Mouse (Mus musculus) heart, adult 2 months (tissue): ENCODE data around the gene Sertm1. TPM values are rescaled to one million over a fixed set of nuclear protein-coding genes. Genes with fewer than 3 reads are reported as not detected.

ENCODE experiments used
- DNase-seq, 2 experiments: peaks; one replicate each; pipeline ENCODE4 v3.0.0; 2021
- H3K27ac ChIP-seq: fragments of 200-600 bp; 2 replicates; pipeline ENCODE4 v1.8.1; 2022
- H3K27me3 ChIP-seq: fragments of 200-500 bp; 2 replicates; pipeline ENCODE4 v1.6.1; 2012; ENCODE audit warnings: mild to moderate bottlenecking, low read length, inconsistent platforms, mixed read lengths; ENCODE audit not compliant: control insufficient read depth, insufficient read depth
- H3K36me3 ChIP-seq: fragments of 200-500 bp; 2 replicates; pipeline ENCODE4 v1.6.1; 2012; ENCODE audit warnings: low read length, inconsistent platforms; ENCODE audit not compliant: control insufficient read depth, insufficient read depth
- H3K4me1 ChIP-seq: fragments of 200-500 bp; 2 replicates; pipeline ENCODE4 v1.6.1; 2011; ENCODE audit warnings: low read length; ENCODE audit not compliant: control insufficient read depth, insufficient read depth
- H3K4me3 ChIP-seq: fragments of 200-600 bp; 2 replicates; pipeline ENCODE4 v1.8.1; 2022
- H3K79me2 ChIP-seq: fragments of 200-500 bp; replicated peaks from 2 replicates; pipeline ENCODE4 v1.6.1; 2012; ENCODE audit warnings: mild to moderate bottlenecking, inconsistent platforms, low read length, moderate library complexity, mixed read lengths; ENCODE audit not compliant: control insufficient read depth, insufficient read depth
- H3K9ac ChIP-seq: fragments of 200-500 bp; 2 replicates; pipeline ENCODE4 v1.6.1; 2012; ENCODE audit warnings: low read depth, mild to moderate bottlenecking, control low read depth, inconsistent platforms, low read length, mixed read lengths
- CTCF ChIP-seq: fragments of 200-600 bp; IDR thresholded peaks from 2 replicates; pipeline ENCODE4 v1.8.1; 2022; ENCODE audit warnings: antibody characterized with exemption, mild to moderate bottlenecking, moderate library complexity
- EP300 ChIP-seq: fragments of 200-500 bp; IDR thresholded peaks from 2 replicates; pipeline ENCODE4 v1.6.1; 2011; ENCODE audit warnings: low read depth, low read length, control low read depth; ENCODE audit not compliant: insufficient read depth
- POLR2A ChIP-seq: fragments of 200-500 bp; IDR thresholded peaks from 2 replicates; pipeline ENCODE4 v1.6.1; 2011; ENCODE audit warnings: mild to moderate bottlenecking, low read depth, low read length, control low read depth; ENCODE audit not compliant: insufficient read depth
- WGBS: fragments of 180-500 bp; shearing (Covaris S2); methylation state at CpG from one replicate; pipeline ENCODE4 v1.1.7; 2018; 5-methylcytosine and 5-hydroxymethylcytosine counted together
- intact Hi-C: fragments of 180-260 bp; cut with DNase I; formaldehyde crosslinking; loops from one replicate; pipeline ENCODE4 v1.15.1; 2025
- long read RNA-seq: library from polyadenylated mRNA; stranded (forward); transcript quantifications from one replicate; pipeline ENCODE4 v2.0.0, GENCODE M21; 2021
- polyA plus RNA-seq: library from polyadenylated mRNA; depleted of rRNA; stranded (reverse); fragments of >200 nt; gene quantifications from 2 replicates; pipeline ENCODE4 v1.2.3, GENCODE M21; 2012; rRNA removed
- total RNA-seq, 2 experiments: library from RNA; stranded (reverse); gene quantifications; 2 replicates each; pipeline ENCODE4 v1.2.3; 2021

Sertm1 gene
- total RNA-seq (under 1 TPM; 0.20 to 0.26 TPM), polyA plus RNA-seq (0.12 and 0.20 TPM in 2 replicates)
- long read RNA-seq = 0 reads

DNA sequence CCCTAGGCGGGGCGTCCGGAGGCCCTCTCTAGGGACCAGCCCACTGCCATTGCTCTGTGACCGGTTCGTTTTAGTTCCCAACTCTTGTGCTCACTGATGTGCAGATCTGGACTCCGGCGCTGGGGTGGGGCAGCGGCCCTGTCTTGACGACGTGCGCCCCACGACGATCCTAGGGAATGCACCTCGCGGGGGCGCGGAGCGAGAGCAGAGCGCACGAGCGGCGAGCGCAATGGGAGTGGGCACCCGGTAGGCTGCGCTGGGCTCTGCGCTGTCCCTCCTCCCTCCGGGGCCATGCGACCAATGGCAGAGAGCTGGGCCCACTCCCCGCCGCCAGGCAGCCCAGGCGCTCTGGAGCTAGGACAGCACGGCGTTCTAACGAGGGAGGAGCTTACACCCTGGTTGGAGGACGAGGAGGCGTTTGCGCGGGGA lies at the start of gene Sertm1:
TSS of gene Sertm1 (minus strand) at position 245 of the 429 bp plus-strand sequence.
- intact Hi-C loops = no loop called here
- H3K79me2 ChIP-seq = no peaks in the 10 kb centered on the region
- H3K4me3 ChIP-seq = peak within 1 kb of the TSS; percentile 30; the same call in 1 of the 2 replicates
- no peaks in the 10 kb centered on the region for H3K36me3 ChIP-seq
- peak in 1 of 2 experiments; percentile 18 for DNase-seq
- H3K27me3 ChIP-seq = peaks cover 3% of the 10 kb centered on the region; the same call in 1 of the 2 replicates
- no peaks in the 10 kb centered on the region for H3K4me1 ChIP-seq
- WGBS = under 1% methylated on average over 38 of the region's 38 CpGs
- TF ChIP-seq POLR2A = no peak
- no peak for TF ChIP-seq EP300
- no peak for TF ChIP-seq CTCF
- no peak within 1 kb of the TSS for H3K27ac ChIP-seq
- H3K9ac ChIP-seq = no peak within 1 kb of the TSS

DNA sequence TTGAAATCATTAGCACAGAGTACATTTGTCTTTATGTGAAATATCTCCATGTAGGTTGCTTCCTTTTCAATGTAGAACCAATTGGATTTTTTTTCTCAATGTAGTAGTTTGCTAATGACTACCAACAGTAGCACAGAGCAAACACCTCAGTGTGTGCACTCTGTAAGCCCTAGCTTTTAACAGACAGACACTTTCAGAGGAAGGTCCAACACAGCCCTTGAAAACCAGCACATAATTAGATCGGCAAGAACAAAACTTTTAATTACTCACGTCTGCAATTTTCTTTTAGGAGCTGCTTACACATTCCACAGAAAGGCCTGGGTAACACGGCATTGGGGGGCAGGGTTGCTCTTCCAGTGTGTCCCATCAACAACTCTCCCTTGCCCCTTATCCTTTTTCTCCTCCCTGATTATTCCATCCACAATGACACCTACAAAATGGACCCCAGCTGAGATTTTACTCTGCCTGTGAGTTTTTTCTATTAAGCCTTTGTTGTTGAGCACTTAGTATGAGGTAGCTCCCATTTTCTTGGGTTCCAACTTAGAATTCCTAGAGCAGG lies 49.3 kb upstream of the Sertm1 start:
- WGBS = 66% methylated on average over 3 of the region's 3 CpGs
- Histone ChIP-seq H3K27ac (no peak overlapping the region), H3K36me3 (no peaks in the 10 kb centered on the region), H3K27me3 (no peaks in the 10 kb centered on the region), H3K9ac (no peak overlapping the region), H3K79me2 (no peaks in the 10 kb centered on the region), H3K4me3 (no peak overlapping the region), H3K4me1 (no peaks in the 10 kb centered on the region)
- intact Hi-C loops = no loop called here
- DNase-seq = no peak
- TF ChIP-seq EP300 (no peak), POLR2A (no peak), CTCF (no peak)

DNA sequence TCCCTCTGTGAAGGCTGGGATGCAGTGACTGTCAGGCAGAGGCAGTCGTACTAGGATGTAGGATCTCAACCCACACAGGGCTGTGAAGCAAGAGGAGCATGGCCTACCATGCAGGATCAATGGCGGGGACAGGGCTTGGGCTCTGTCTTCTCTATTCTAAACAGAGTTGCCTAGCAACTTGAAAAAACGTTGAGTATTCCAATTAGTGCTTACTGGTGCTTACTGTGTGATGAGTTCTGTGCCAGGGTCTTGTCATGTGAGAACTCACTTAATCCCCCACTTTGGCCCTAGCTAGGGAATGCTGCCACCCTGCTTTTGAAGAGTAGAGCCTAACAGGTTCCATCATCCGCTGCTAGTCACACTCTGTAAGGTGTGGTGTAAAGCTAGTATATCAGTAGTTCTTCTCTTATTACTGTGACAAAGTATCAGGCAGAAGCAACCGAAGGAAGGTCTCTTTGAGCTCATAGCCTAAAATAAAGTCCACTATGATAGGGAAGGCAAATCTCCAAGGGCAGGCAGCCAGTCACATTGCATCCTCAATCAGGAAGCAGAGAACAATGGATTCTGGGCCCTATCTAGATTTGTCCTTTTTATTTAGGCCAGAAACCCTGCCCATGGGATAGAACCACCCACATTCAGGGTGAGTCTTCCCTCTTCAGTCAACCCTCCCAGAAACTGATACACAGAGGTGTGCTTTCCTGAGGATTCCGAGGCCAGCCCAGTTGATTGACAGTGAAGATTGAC lies 27.6 kb upstream of the Sertm1 start:
- Histone ChIP-seq H3K27me3 (no peaks in the 10 kb centered on the region), H3K4me1 (peaks cover 2% of the 10 kb centered on the region; the same call in 1 of the 2 replicates), H3K9ac (no peak overlapping the region), H3K36me3 (no peaks in the 10 kb centered on the region), H3K27ac (peak overlapping the region; percentile 48), H3K79me2 (no peaks in the 10 kb centered on the region), H3K4me3 (no peak overlapping the region)
- intact Hi-C loops = no loop called here
- no peak for TF ChIP-seq EP300
- TF ChIP-seq POLR2A = no peak
- TF ChIP-seq CTCF = no peak
- WGBS = 46% methylated on average over 6 of the region's 6 CpGs
- peak in 1 of 2 experiments; percentile 5 for DNase-seq

DNA sequence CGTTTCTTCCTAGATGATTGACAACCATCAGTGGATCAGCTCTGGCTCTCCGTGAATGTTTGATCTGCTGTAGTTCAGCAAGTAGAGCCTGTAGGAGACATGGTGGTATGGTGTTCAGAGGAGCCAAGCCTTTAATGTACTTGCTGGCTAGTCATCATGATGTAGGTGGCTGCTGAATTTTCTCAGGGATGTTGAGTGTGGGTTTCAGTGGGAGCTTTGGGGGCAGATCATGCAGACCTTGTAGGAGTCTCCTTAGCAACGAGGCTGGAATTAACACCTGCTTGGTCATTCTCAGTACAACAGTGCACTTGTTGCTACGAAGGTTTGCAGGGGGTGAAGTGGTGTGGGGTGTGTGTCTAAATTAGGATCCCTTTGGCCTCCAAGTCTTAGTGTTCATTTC lies 18.8 kb upstream of the Sertm1 start:
- intact Hi-C loops = no loop called here
- Histone ChIP-seq H3K4me3 (no peak overlapping the region), H3K27ac (no peak overlapping the region), H3K79me2 (no peaks in the 10 kb centered on the region), H3K4me1 (no peaks in the 10 kb centered on the region), H3K36me3 (no peaks in the 10 kb centered on the region), H3K27me3 (no peaks in the 10 kb centered on the region; the same call in 1 of the 2 replicates), H3K9ac (no peak overlapping the region)
- no peak for DNase-seq
- TF ChIP-seq EP300 (no peak), POLR2A (no peak), CTCF (no peak)
- WGBS = 75% methylated on average over 4 of the region's 4 CpGs

DNA sequence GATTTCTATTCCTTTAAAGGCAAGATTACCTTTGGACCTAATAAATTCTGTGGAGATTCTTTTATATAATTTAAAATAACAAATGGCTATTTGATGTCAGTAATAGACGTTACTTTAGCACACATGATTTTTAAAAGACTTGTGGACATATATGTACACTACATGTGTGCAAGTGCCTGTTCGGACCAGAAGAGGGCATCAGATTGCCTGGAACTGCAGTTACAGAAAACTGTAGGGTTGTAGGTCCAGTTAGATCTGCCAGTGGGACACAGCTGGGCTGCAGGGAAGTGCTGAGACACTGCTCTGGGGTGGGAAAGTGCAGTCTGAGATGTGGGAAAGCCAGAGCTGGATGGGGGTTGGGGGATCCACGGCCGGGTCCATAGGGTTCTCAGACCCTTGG lies 16.9 kb upstream of the Sertm1 start:
- intact Hi-C loops = no loop called here
- H3K4me3 ChIP-seq = no peak overlapping the region
- WGBS = 88% methylated on average over 4 of the region's 4 CpGs
- TF ChIP-seq EP300 (no peak), CTCF (no peak), POLR2A (no peak)
- no peaks in the 10 kb centered on the region for H3K79me2 ChIP-seq
- no peak overlapping the region for H3K9ac ChIP-seq
- H3K27ac ChIP-seq = no peak overlapping the region
- no peaks in the 10 kb centered on the region for H3K4me1 ChIP-seq
- no peak for DNase-seq
- H3K36me3 ChIP-seq = no peaks in the 10 kb centered on the region
- no peaks in the 10 kb centered on the region; the same call in 1 of the 2 replicates for H3K27me3 ChIP-seq

DNA sequence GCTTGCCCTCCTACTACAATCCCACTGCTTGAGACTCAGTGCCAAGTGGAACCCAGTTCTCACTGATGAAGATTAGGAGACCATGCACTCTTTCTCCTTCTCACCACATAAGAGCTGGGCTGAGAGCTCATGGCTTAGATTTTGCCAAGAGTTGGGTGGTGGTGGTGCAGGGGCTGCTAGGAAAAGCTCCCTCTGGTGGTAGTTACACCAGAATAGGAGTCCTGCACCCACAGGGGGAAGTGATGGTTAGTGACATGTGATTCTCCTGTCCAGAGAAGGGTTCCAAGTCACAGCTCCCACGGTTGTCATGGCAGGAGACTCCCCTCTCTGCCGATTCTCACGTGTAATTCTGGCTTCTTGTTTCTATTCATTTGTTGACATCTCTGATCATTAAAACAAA lies 4.7 kb upstream of the Sertm1 start:
- no peaks in the 10 kb centered on the region for H3K4me1 ChIP-seq
- no peak overlapping the region for H3K4me3 ChIP-seq
- H3K27me3 ChIP-seq = peaks cover 2% of the 10 kb centered on the region; the same call in 1 of the 2 replicates
- intact Hi-C loops = no loop called here
- peak; percentile 32 for TF ChIP-seq CTCF
- TF ChIP-seq EP300 = no peak
- no peaks in the 10 kb centered on the region for H3K36me3 ChIP-seq
- no peak overlapping the region for H3K27ac ChIP-seq
- H3K79me2 ChIP-seq = no peaks in the 10 kb centered on the region
- H3K9ac ChIP-seq = no peak overlapping the region
- no peak for DNase-seq
- WGBS = 66% methylated on average over 3 of the region's 3 CpGs
